Mouse (Mus musculus) regulatory T cell (primary cell): ENCODE results near the gene Lyar.

Source experiments
- in situ Hi-C: fragments of 300-600 bp; cut with MboI, MseI; formaldehyde crosslinking; loops from one replicate; pipeline ENCODE4 v1.15.1; 2025; ENCODE audit warnings: high pct_unique_total_duplicates

Lyar gene

GRCm38 (mm10) chr5:38255644-38256043, 35.4 kb downstream of the Lyar start:
- in situ Hi-C loops = no loop called here

- in situ Hi-C loops = no loop called here
These were observed 36.3 kb downstream of the Lyar start for GRCm38 (mm10) chr5:38256551-38256950.

DNA sequence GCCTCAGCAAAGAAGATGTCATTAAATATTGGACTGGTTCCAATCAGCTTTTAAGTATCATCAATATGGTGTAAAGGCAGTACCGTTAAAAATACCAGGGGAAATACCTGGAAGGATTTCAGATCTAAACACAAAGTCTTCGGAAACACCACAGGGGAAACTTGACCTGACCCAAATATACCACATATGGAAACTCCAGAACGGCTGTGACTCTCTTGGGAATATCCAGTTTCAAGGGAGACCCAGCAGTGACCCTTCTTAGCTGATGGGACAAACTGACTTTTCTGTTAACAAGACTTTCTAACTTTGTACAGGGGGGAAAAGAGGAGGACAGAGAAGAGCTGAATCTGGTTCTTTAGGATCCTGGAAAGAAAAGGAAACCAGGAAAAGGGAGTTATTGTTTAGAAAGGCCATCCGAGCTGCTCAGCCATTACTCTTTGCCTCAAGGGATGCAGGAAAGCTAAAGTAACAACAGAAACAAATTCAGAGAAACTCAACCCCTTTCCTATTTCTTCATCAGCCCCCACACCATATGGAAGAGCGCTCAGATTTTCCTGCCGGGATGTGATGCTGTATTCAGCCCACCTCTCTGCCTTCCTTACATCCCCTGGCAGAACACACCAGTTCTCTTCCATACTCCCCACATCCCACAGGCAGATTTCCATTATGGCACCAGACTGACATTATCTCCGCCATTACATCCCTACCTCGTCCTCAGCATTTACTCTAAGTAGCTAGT, 37.9 kb downstream of the Lyar start:
- in situ Hi-C loops = no loop called here

DNA sequence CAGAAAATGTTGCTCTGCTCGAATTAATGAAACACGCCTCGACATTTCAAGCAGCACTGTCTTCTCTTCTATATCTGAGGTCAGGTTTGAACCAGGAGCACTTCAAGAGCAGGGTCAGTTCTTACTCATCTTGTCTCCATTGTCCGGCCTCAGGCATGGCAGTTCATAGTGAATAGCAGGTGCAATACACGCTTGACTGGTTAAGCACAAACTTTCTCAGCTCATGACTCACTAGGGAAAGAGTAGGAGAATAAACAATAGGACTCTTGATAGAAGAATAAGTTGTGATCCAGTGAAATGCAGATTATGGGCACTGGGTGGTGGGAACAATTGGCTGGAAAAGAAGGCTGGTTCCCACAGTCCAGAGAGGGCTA, 38.5 kb downstream of the Lyar start:
- in situ Hi-C loops = no loop called here

DNA sequence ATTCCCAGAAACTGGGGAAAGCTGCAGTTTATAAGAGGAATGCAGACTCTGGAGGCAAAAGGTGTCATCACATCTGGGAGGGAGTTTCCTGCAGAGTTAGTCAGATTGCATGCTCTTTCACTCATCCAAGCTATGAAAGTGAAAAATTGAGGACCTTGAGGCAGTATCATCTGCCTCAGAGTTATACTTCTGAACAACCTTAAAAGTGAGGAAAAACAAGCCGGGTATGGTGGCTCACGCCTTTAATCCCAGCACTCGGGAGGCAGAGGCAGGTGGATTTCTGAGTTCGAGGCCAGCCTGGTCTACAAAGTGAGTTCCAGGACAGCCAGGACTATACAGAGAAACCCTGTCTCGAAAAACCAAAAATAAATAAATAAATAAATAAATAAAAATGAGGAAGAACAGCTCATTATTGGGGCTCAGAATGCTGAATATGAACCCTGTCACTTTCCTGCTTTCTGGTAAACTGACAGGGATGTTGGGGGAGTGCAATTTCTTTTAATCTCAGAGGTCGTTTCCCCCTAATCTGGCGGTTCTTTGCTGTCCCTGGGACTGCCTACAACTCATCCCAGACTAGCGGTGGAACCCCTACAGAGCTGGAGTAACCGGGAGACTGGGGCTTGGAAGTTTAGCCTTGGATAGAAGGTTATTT, 39.3 kb downstream of the Lyar start:
- in situ Hi-C loops = no loop called here

DNA sequence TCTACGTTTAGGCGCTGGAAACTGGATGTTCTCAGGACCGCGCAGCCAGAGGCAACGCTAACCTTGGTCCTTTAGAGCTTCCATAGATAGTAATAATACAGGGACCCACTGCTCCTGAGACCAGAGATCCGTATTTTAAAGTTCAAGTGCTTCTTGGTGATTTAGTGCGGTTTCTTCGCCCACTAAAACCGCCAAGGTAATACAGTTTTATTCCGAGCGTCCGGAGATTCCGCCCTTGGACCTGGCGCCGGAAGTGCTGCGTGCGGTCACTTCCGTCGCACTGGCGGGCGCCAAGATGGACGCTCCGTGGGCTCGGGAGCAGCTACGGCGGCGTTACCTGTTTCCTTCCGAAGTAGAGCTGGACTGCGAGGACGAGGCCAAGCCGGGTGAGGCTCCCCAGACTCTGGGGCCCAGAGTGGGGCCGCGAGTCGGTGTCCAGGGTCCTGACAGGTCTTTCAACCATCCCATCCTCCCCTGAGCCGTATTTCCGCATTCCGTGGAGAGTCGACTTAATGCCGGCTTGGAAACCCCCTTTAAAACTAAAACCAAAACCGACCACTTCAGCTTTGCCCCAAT, 39.9 kb downstream of the Lyar start, which contains the start of gene Tmem128:
Gene Tmem128 (plus strand): TSS at position 79 of the 576 bp plus-strand sequence.
- in situ Hi-C loops = no loop called here

DNA sequence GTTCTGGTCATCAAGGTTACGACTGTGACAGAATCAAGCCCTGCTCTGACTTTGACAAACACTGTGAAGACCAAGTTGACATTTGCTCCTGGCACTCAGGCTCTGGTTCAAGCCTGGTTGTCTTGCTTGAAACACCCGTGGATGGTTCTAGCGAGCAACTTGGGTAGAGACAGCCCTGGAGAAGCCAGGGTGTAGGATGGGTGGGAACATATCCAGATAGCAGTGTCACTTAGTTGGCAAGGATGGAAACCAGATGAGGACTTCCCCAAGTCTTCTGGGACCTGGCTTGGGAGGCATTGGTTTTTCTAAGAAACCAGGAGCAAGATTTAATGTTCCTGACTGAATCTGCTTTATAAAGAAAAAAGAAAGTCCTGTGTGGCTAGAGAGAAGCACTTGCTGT, 50.7 kb downstream of the Lyar start:
- in situ Hi-C loops = no loop called here

DNA sequence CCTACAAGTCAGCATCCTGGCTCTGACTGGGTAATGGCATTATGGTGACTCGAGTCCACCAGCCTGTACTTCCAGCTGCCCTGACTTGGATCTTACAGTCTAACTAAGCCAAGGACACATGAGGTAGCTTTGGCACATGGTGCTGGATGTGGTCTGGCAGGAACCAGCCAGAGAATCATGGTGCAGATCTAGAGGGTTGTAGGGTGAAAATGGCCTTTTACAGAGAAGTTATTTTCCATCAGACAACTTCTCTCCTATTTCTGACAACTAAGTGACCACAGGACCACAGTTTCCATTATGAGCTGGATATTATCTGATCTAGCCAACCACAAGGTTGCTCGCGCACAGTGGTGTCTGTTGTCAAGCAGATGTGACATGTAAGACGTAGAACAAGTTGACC, 53.6 kb downstream of the Lyar start:
- in situ Hi-C loops = no loop called here

- in situ Hi-C loops = no loop called here
These were observed 55.5 kb downstream of the Lyar start, which contains the start of gene Otop1 for GRCm38 (mm10) chr5:38275771-38276170. Otop1 (plus strand) TSS chr5:38275972.

- in situ Hi-C loops = no loop called here
These were observed 56.2 kb downstream of the Lyar start for GRCm38 (mm10) chr5:38276451-38276850.

DNA sequence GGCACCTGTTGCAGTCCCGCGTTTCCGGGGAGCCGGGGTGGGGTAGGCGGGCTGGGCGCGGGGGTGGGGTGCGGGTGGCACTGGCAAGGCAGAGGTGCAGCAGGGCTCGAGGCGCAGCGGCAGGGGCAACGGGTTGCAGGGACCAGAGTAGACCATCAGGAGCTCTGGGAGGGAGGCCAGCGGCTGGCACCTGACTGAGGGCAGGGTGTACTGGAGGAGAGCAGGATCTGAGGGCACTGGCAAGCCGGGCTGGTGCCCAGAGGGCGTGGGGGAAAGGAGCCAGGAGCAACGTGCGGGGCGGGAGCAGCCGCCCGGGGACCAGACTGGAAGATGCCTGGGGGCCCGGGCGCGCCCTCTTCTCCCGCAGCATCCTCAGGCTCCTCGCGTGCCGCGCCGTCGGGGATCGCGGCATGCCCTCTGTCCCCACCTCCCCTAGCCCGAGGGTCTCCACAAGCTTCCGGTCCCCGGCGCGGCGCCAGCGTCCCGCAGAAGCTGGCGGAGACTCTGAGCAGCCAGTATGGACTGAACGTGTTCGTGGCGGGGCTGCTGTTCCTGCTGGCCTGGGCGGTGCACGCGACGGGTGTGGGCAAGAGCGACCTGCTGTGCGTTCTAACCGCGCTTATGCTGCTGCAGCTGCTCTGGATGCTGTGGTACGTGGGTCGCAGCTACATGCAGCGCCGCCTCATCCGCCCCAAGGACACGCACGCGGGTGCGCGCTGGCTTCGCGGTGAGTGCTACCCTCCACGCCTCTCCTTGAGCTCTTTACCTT, 57.0 kb downstream of the Lyar start:
- in situ Hi-C loops = no loop called here

DNA sequence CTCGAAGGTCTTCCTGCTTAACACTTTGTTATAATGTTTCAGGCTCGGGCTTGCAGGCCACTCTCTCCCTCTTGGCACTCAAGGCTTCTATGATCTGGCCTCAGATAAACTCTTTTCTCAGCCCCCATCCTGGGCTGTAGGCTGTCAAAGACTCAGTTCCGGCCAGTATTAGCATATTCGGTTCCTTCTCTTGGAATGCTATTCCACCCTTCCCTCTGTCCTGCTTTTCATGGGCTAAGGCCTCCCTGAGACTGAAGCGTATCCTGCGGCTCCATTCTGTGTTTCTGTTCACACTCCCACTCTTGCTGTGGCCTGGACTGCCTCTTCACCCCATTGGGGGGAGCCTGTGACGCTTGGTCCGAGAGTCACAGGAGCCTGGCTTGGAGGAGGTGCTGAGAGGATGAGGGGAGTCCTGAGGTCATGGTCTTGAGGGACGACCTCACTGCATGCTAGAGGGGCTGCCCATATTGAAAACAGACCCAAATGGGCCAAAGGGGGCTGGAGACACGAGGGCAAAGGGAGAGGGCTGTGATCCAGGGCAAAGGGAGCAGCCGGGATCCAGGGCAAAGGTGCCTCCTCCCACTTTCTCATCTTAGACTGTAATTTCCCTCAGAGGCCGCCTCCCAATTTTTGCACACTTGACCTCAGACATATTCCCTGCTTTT, 57.8 kb downstream of the Lyar start:
- in situ Hi-C loops = no loop called here

DNA sequence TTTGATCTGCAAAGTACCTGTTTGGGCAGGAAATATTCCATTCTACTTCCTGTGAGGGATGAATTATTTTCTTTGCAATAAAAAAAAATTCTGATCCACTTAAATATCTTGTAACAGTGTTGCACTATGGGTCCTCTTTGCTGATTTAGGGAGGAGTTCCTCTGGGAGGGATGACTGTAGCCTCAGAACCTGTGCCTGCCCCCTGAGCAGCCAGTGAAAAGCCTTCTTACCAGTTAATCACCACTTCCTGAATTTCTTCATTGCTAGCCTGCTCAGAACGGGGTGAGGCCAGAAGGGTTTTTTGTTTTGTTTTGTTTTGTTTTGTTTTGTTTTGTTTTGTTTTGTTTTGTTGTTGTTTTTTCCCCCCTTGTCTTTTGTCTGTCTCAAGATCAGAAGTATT, 59.8 kb downstream of the Lyar start:
- in situ Hi-C loops = no loop called here
